Mouse (Mus musculus): ENCODE measurements around the gene Cdc34b.
"Not testable (repeated sequence)": the region's sequence is repeated elsewhere in the genome, so short reads cannot be mapped to it uniquely, and the experiment has no call there.

Gene Cdc34b

GRCm38 (mm10) chr11:94741732-94742272 lies at the start of gene Cdc34b:
Gene Cdc34b (plus strand): TSS chr11:94741782.
- no peak for DNase-seq (ENCODE audit: low read depth)

- not testable (repeated sequence) for DNase-seq (ENCODE audit: low read depth)
Observed at GRCm38 (mm10) chr11:94692502-94692901, 49.1 kb upstream of the Cdc34b start.

GRCm38 (mm10) chr11:94695508-94695907 lies 46.1 kb upstream of the Cdc34b start:
- no peak for DNase-seq (ENCODE audit: low read depth)

- DNase-seq (ENCODE audit: low read depth) = no peak
Observed at GRCm38 (mm10) chr11:94697140-94697539, 44.4 kb upstream of the Cdc34b start.

GRCm38 (mm10) chr11:94697703-94698464 lies 43.7 kb upstream of the Cdc34b start:
- DNase-seq (ENCODE audit: low read depth) = no peak

- DNase-seq (ENCODE audit: low read depth) = no peak
Observed at GRCm38 (mm10) chr11:94699399-94699798, 42.2 kb upstream of the Cdc34b start.

GRCm38 (mm10) chr11:94701401-94702215 lies 40.0 kb upstream of the Cdc34b start:
- no peak for DNase-seq (ENCODE audit: low read depth)

GRCm38 (mm10) chr11:94702216-94702610 lies 39.4 kb upstream of the Cdc34b start:
- no peak for DNase-seq (ENCODE audit: low read depth)

GRCm38 (mm10) chr11:94704020-94704419 lies 37.6 kb upstream of the Cdc34b start:
- peak; percentile 42 for DNase-seq (ENCODE audit: low read depth)

- no peak for DNase-seq (ENCODE audit: low read depth)
Observed at GRCm38 (mm10) chr11:94704472-94704871, 37.1 kb upstream of the Cdc34b start, which contains the start of gene Gm11541. Gene Gm11541 (minus strand): TSS chr11:94704499.

- no peak for DNase-seq (ENCODE audit: low read depth)
Observed at GRCm38 (mm10) chr11:94713246-94713860, 28.2 kb upstream of the Cdc34b start.

GRCm38 (mm10) chr11:94715622-94716021 lies 26.0 kb upstream of the Cdc34b start:
- DNase-seq (ENCODE audit: low read depth) = no peak

GRCm38 (mm10) chr11:94716754-94717153 lies 24.8 kb upstream of the Cdc34b start:
- DNase-seq (ENCODE audit: low read depth) = no peak

- DNase-seq (ENCODE audit: low read depth) = no peak
Observed at GRCm38 (mm10) chr11:94717239-94717638, 24.3 kb upstream of the Cdc34b start.

GRCm38 (mm10) chr11:94718113-94718909 lies 23.3 kb upstream of the Cdc34b start:
- DNase-seq (ENCODE audit: low read depth) = peak; percentile 53

- DNase-seq (ENCODE audit: low read depth) = no peak
Observed at GRCm38 (mm10) chr11:94719216-94719615, 22.4 kb upstream of the Cdc34b start.

- DNase-seq (ENCODE audit: low read depth) = no peak
Observed at GRCm38 (mm10) chr11:94727306-94727705, 14.3 kb upstream of the Cdc34b start.

GRCm38 (mm10) chr11:94728545-94728944 lies 13.0 kb upstream of the Cdc34b start:
- DNase-seq (ENCODE audit: low read depth) = no peak

- DNase-seq (ENCODE audit: low read depth) = peak; percentile 35
Observed at GRCm38 (mm10) chr11:94729565-94729964, 12.0 kb upstream of the Cdc34b start.

- peak; percentile 85 for DNase-seq (ENCODE audit: low read depth)
Observed at GRCm38 (mm10) chr11:94730261-94730660, 11.3 kb upstream of the Cdc34b start.

- DNase-seq (ENCODE audit: low read depth) = no peak
Observed at GRCm38 (mm10) chr11:94731229-94731628, 10.4 kb upstream of the Cdc34b start.
